Mouse (Mus musculus) spleen, postnatal 36 days (tissue): ENCODE results near the gene Cabp1.

Source experiments
- DNase-seq, 2 experiments: peaks; one replicate each; pipeline ENCODE4 v3.0.0; 2022; ENCODE audit warnings: low spot score in 2 of 2, mixed read lengths in 1 of 2

Gene Cabp1

DNA sequence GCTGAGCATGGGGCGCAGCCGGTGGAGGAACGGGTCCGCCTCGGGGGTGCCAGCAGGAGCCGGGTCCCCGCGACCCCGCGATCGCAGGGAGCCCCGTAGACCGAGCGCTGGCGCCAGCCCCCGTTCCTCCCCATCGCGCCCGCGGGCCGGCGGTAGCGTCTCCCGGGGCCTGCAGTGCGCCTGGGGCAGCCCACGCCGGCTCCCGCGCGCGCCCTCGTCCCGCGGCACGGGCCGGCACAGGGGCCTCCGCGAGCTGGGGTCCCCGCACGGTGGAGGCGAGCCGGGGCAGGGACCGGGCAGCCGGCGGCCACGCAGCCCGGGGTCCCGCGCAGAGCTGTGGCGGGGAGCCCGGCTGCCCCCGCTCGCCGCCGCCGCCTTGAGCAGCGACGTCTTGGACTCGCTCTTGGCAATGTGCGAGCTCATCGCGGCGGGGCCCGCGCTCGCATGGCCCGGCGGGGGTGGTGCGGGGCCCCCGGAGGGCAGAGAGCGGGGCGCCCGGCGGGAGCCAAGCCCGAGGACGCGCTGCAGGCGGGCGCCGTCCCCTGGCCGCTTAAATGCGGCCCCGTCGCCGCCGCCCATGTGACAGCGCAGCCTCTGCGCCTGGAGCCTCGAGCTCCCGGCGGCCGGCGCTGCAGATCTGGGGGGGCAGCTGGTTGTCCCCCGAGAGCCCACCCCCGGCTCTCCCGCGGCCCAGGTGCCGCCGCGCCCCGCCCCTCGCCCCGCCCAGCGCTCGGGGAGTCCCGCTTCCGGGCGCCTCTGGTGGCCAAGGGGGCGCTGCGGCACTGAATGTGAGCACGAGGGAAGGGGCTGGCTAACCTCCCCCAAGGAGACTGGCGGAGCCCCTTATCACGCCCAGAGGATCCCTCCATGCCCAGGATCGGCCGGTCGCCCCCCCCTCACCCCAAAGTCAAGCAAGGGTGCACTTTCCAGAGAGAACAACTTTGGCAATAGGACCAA lies at the start of gene Cabp1:
Cabp1 (minus strand) TSS at position 713 of the 957 bp plus-strand sequence.
- DNase-seq = peak; percentile 50 to 57

DNA sequence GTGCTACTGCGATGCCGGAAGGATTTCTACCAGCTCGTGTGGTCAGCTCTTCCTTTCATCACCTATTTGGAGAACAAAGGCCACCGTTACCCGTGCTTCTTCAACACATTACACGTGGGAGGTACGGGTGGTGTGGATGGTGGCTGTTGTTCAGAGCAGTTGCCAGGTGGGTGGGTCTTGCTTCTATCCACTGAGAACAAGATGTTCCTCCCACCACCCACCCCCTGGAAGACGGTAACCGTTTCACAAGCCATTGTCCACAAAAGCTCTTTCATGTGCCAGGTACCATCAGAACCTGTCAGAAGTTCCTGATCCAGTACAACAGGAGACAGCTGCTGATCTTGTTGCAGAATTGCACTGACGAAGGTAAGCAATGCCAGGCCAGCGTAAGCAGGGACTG lies 46.0 kb upstream of the Cabp1 start:
- no peak for DNase-seq

DNA sequence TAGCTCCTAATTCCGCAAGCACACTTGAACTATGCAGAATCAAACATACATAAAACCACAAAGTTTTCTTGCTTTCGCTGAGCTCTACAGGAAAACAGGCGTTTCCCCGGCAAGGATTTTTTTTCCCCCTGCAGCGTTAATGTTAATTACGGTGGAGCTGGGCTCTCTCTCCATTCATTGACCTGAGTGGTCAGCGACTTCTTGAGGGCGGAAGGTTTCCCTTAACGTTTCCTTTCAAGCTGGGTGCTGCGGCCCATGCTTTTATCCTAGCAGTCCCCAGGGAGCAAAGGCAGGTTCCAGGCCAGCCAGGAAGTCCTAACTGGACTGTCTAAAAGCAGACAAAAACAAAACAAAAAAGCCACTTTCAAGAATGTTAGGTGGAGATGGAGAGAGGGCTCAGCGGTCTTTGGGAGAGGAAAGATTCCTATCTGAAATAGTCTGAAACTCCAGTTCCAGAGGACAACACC lies 44.6 kb upstream of the Cabp1 start:
- DNase-seq = no peak

DNA sequence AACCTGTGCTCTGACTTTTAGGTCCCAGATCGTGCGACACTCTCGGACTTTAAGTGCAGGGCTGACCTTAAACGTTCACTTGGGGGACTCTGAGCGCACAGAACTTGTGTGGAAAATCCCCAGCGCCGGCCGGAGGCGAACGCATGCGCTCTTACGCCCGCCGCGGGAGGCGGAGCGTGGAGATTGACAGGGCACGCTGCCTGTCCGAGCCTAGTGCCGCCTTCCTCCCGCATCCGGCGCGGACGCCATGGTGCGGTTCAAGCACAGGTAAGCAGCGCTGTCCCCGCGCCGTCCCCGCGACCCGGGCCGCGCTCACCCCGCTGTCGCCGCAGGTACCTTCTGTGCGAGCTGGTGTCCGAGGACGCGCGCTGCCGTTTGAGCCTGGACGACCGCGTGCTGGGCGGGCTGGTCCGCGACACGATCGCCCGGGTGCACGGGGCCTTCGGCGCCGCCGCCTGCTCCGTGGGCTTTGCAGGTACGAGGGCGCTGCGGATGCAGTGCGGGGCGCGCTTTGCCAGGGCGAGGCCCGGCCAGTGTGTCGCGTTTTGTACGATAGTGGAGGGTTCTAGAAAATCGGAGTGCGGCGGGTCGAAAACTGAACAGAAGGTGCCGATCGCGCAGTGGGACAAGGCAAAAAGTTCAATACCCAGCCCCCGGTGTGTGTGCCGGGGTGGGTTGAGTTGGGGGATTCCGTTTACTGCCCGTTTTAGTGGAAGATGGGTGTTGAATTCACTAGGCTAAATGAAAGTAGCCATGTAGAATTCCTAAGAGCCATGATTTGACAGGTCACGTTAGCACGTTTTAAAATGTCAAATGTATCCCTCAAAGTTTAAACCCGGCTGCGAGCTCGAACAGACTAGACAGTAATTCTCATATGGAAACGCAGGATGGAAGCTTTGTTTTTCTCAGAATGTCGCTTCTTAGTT lies 43.9 kb upstream of the Cabp1 start:
- DNase-seq = peak; percentile 94

DNA sequence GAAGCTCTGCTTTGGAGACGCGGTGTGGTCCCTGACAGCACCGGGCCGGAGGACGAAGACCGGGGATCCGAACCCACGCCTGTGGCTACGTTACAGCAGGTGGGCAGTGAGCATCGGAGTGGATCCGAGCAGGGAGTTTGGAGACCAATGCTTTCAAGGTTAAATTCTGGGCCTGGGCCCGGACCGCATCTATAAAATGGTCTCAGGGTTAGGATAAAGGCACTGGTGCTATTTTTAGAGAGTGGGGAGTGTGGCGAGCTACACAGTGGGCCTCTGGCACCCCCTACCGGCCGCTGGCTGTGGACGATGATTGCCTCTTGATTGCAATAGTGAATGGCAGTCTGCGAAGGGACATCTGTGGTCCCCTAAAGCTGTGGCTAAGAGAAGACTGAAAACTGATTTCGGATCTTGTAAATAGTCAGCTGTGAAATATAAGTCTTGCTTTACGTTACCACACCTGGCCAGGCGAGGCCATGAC lies 41.6 kb upstream of the Cabp1 start, which contains the start of gene Pop5:
Pop5 (plus strand) TSS at position 51 of the 478 bp plus-strand sequence.
- DNase-seq = peak; percentile 78 to 83

DNA sequence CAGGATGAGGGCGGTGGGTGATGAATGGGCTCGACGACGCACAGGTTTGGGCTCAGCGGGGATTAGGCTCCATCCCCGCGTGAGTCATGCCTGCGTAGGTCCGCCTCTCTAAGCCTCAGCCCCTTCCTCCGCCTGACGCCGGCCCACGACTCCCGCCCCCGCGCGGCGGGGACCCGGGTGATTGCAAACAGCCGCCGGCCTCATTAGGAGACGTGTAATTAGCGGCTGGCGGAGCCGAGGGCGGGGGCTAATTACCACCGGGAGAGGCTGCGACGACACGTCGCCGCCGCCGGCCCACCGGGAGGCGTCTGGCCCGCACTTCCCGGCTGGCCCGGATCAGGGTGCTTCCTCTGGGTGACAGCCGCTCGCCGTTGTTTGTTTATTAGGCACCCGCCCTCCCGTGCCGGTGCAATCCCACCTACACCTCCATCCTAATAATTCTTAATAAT lies 41.2 kb upstream of the Cabp1 start:
- peak; percentile 21 to 29 for DNase-seq

DNA sequence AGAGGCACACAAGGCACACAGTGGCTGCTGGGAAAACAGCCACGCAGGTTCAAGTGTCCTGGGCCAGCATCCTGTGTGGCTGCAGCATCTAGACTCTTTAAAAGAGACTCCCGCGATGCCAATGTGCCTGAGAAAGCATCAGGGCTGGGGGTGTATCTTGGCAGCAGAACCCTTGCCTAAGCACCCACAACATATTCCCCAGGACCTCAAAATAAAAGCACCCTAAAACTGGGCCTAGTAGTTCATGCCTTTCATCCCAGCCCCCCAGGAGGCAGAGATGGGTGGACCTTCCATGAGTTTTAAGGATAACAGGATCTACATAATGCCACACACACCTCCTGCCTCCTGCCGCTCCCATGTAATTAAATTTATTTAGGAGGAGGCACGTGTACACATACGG lies 40.3 kb upstream of the Cabp1 start:
- no peak for DNase-seq

DNA sequence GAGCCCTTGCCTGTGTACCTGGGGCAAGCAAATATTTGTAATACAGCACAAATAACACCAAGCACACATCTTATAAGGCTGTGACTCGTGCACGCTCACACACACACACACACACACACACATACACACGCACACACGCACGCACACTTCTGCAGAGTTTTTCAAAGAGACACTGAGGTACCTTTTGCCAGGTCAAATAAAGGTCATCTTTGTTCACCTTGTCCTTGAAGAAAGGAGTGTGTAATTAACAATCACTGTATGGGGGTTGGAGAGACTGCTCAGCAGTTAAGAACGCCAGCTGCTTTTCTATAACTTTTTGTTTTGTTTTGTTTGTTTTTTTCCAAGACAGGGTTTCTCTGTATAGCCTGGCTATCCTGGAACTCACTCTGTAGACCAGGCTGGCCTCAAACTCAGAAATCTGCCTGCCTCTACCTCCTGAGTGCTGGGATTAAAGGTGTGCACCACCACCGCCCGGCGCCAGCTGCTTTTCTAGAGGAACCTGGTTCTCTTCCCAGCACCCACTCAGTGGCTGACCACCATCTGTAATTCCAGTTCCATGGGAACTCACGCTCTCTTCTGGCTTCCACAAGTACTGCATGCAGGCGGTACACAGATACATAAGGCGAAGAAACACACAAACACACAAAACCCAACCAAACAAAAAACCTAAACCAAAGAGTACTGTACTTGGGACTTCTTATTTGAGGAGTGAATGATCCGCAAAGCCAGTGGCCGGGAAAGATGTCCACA lies 39.0 kb upstream of the Cabp1 start:
- DNase-seq = no peak

DNA sequence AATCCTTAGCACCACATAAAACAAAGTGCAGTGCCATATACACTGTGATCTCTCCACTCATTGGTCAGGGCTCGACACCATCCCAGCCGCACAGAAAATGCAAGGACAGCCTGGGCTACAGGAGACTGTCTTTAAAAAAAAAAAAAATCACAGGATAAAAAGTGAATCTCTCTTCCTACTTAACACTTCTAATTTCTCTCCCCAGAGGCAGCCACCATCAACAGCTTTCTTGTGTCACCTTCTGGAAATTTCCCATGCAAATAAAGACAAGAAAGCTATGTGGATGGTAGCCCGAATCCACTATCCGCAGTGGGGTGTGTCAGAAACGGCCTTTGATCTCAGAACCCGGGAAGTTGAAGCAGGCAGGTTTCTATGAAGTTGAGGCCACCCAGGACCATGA lies 38.3 kb upstream of the Cabp1 start:
- no peak for DNase-seq

DNA sequence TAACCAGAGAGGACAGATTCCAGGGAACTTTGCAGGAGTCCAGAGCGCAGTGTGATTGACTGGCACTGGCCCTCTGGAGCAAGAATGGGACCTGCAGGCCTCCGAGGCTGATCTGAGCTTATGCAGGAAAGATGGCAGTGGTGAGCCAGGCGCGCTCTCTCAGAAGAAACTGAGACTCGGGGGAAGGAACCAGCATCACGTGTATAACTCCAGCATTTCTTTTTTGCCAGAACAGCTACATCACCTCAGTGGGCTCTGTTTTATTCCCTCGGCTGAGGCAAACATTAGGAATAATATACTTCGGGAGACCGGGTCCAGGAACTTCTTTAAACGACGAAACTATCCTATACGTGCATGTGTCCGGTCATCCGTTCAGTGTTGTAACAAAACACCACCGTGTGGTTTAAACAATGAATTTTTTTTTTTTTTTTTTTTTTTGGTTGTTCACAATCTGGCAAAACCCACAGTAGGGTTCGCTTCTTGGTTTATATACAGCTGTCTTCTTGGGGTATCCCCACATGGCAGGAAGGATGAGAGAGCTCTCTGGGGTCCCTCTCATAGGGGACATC lies 37.5 kb upstream of the Cabp1 start:
- DNase-seq = no peak

DNA sequence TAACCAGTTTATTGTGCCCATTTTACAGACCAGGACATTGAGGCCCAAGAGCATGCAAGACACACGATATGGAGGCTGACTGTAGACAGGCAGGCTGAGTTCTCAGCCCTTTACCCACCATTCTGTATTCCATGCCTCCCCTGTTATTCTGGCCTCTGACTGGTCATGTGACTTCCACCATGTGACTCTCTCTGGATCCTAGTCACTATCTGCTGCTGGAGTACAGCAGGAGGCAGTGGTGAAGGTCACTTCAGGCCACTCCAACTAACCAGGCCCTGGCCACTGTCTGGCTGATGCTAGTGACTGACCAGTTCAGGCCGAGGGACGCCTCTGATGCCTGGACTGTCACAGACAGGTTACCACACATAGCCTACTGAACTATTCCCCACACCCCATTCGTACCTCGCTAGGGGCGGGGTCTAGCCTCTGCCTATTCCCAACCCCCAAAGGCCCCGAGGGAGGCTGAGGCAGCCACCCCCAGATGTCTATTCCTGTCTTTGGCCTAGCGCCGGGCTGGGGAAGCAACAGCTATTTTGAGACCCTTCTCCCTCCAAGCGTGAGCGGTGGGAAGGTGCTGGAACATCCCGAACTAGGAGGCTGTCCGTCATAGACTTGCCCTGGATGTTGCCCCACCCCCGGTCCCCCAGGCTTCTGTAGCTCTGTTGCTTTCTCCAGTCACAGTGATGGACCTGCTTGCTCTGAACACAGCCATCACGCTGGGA lies 36.8 kb upstream of the Cabp1 start:
- DNase-seq = no peak

DNA sequence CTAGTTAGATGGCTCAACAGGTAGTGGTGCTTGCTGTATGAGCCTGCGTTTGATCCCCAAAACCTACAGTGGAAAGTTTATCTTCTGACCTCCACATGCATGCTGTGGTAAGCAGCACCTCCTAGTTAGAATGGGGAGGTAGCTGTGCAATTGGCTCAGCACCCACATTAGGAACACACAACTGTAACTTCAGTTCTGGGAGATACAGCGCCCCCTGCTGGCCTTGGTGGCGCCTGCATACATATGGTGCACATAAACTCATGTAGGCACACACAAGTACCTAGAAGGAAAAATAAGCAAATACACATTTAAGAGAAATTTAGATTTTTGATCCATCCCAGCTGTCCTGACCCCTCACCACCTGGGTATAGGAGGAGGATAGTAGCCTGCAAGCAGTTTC lies 28.3 kb upstream of the Cabp1 start:
- DNase-seq = no peak

DNA sequence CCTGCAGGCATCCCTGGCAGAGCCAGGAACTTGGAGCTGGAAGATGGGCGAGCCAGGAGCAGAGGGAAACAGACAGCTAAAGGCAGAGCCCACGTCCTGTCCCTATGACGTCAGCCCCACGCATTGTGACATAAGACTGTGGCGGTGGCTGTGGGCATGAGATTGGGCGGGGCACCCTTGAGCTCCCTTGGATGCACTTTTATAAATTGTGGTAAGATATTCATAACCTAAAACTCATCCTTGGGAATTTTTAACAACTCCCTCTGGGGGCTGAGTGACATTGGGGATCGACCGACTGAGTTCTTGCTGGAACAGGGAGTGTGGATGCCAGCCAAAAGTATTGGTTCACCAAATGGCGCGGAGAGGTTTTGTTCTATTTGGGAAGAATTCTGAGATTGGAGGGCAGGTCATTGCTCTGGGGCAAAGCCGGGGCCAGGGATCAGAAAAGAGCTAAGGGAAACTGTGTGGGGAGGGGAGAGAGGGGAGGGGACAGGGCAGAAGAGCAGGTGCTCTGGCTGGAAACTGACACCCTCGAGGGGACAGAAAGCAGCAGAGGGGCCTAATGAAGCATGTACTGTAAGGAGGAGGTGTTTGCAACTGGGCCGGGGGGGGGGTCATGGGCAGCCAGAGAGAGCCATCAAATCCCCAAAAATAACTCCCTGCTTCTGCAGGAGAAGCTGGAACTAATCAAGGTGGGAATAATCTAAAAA lies 26.9 kb upstream of the Cabp1 start:
- DNase-seq = no peak

DNA sequence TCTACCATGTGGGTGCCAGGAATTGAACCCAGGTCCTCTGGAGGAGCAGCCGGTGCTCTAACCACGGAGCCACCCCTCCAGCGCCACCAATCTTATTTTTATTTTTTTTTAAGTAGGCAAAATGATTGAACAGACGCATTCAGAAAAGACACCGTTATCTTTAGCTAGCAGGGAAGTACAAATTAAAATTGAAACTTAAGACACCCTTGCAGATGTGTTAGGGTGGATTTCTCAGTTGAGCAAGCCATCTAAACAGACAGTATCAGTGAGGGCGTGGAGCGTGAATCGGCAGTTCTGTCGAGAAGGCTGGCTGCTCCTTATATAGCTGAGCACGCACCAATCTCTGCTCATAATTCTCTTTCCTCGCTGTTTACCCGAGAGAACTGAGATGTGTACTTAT lies 23.8 kb upstream of the Cabp1 start:
- DNase-seq = no peak

DNA sequence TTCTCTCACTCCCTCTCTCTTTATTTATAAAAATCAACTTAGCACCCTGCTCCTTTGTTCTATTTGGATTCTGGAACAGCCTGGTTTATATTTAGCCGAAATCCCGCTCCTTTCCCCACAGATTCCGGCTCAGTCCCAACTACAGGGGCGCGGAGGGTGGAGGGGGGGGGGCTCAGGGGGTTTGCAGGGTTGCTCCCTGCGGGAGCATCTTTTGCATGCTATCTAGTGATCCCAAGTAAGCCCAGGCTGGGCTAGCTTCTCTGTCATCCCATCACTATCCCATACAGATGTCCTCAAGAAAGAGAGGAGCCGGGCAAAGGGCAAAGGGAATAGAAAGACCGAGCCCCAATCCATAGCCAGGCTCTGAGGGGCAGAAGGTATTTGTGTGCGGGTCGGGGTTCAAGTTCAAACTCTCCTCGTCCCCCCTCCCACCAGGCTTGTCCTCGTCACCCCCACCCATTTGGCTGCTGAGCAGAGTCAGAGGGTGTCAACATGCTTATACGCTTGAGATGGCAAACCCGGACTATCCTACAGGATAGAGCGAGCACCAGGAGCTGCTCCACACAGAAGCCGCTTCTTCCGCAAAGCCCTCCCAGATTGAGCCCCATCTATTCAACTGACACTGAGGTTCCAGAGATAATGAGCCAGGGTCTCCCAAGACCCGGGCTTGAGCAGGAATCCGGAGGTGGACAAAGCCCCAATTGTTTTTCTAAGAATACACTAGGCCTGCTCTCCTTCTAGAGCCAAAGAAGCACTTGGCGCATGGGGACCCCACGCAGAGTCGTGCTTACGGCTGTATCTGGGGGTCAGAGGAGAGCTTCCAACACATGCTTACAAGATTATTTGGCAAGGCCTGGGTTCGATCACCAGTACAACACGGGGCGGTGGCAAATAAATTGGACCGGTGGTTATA lies 21.3 kb upstream of the Cabp1 start:
- DNase-seq = no peak

DNA sequence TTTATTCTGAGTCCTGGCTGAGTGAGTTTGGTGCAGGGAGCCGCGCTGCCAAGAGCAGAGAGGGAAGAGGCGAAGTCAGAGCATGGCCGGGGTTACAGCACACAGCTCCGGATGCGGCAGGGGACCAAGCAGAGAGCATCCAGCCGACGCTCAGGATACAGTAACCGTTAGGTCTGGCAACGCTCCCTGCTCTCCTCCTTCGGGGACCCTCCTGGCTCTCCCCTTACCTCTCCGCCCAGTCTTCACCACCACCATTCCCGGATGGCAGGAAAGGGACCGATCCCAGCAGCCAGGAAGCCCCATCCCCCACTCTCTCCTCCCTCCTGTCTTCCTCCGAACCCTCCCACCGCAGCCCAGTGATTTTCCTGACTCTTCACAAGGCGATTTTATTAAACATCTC lies 20.7 kb upstream of the Cabp1 start:
- DNase-seq = no peak

DNA sequence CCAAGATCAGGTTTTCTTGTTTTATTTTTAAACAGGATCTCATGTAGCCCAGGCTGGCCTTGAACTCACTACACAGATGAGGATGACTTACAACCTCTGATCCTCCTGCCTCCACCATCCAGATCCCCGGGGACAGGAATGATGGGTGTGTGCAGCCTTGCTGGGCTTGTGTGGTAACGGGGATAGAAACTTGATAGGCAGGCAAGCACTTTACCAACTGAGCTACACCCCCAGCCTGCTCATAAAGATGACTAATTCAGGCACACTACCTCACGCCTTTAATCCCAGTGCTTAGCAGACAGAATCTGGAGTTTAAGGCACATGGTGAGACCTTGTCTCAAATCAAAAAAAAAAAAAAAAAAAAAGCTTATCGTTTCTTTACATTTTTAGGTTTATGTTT lies 18.7 kb upstream of the Cabp1 start:
- DNase-seq = no peak

DNA sequence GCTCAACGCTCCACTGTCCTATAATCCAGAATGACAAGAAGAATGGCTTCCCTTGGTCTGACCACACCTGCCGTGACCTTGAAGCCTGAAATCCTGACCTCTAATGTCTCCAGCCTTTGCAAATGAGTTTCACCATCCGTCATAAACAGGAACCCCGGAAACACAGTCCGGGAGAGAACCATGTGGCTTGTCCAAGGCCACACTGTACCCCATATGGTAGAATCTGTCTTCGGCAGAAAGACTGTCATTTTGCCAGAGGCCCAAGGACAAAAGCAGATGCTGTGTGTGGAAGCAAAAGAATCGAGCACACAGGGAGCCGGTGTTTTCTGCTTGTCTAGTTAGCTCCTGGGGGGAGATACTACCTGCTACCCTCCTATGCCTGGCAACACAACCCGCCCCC lies 18.3 kb upstream of the Cabp1 start:
- no peak for DNase-seq

DNA sequence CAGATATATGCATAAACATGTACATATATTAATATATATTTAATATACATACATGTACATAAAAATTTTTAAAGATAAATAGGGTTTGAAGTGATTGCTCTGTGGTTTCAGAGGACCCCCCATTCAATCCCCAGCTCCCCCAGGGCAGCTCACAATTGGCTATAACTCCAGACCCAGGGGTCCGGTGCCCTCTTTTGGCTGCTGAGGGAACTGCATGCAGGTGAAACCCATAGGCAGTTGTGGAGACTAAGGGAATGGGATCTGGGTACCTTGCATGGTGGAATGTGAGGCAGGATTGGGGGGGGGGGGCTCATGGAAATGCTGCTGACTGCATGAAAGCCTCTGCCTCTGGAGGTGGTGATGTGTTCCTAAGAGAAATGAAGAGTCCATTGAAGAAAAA lies 16.2 kb upstream of the Cabp1 start:
- DNase-seq = no peak
